Mouse (Mus musculus) heart, adult 2 months (tissue): Measurements from ENCODE around the gene Brd3.
A peak's percentile ranks its signal among the peaks of the same experiment; 100 is the strongest.

Experiments
- CTCF ChIP-seq: fragments of 200-600 bp; IDR thresholded peaks from 2 replicates; pipeline ENCODE4 v1.8.1; 2022; ENCODE audit warnings: antibody characterized with exemption, mild to moderate bottlenecking, moderate library complexity
- EP300 ChIP-seq: fragments of 200-500 bp; IDR thresholded peaks from 2 replicates; pipeline ENCODE4 v1.6.1; 2011; ENCODE audit warnings: low read depth, low read length, control low read depth; ENCODE audit not compliant: insufficient read depth

DNA sequence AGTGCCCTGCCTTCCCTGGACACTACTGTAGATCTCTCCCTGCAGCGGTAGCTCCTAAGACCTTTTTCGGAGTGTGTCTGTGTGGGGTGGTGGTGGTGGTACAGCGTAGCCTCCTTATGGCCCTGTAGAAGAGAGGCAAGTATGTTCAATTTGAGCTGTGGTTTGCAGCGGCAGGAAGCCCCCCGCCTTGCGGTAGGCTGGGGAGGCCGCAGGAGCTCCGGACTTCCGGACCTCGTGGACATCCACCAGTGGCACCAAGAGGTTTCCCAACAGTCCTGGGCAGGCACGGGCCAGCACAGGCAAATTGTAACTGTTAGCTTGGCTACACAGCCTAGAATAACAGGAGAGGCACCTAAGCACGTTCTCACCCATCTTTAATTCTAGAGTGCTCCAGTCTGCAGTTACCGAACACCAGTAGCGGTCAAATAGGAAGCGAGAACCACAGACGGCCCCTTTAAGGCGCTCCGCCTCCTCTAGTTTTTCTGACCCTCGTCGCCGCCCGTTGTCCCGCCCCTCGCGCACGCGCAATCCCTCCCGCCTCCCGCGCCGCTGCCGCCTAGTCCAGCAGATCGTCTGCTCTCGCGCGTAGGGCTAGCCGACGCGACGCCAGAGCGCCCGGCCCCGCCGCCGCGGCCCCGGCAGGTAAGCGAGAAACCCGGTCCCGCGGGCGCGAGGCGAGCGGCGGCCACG is 7.3 kb upstream of the Brd3 start, which contains the start of gene Wdr5:
- TF ChIP-seq CTCF (peak; percentile 73), EP300 (no peak; the same call in 1 of the 2 replicates)
